Comparison of ENCODE assay signal across 14 mouse cellular contexts in genomic region chr1:124032677-124033076, GRCm38 (mm10). TPM values are rescaled to one million over a fixed set of nuclear protein-coding genes. Genes with fewer than 3 reads are reported as not detected.
"Had no signal": no experiment of that assay in that cellular context is flagged by ENCODE, and none has a peak within 500 bp of the region (broad histone marks: within the 10 kb centered on the region; RNA-seq: fewer than 3 reads in every experiment).

No protein-coding gene starts in this region.

- H3K9me3 ChIP-seq: limb, embryonic 13.5 days; midbrain, embryonic 12.5 days; neural tube, embryonic 15.5 days had no signal

- H3K27me3 ChIP-seq: limb, embryonic 13.5 days; midbrain, embryonic 12.5 days; neural tube, embryonic 15.5 days had no signal

- H3K4me1 ChIP-seq: limb, embryonic 13.5 days; midbrain, embryonic 12.5 days; neural tube, embryonic 15.5 days had no signal

- H3K9ac ChIP-seq: limb, embryonic 13.5 days; liver, embryonic 14.5 days; midbrain, embryonic 12.5 days; neural tube, embryonic 15.5 days had no signal

- DNase-seq: kidney, postnatal 10 days; kidney, postnatal 4 days; layer of hippocampus, postnatal 36 days; left cerebral cortex, postnatal 4 days; lung, adult 18-20 months; thymus, adult 2 months; thymus, postnatal 25 days had no signal

- H3K4me2 ChIP-seq: limb, embryonic 13.5 days; midbrain, embryonic 12.5 days; neural tube, embryonic 15.5 days had no signal

- H3K4me3 ChIP-seq: limb, embryonic 13.5 days; midbrain, embryonic 12.5 days; myocyte; neural tube, embryonic 15.5 days had no signal

- H3K36me3 ChIP-seq: limb, embryonic 13.5 days; midbrain, embryonic 12.5 days; neural tube, embryonic 15.5 days had no signal

- H3K27ac ChIP-seq: limb, embryonic 13.5 days; liver, embryonic 14.5 days; midbrain, embryonic 12.5 days; neural tube, embryonic 15.5 days had no signal

RNA-seq across cellular contexts. Expression of gene Dpp10, which starts 12.7 kb away (rescaled TPM):
- total RNA-seq: liver, adult 2 months; megakaryocyte-erythroid progenitor cell, adult 5-6 weeks had no signal
- polyA plus RNA-seq: liver, adult 2 months; liver, embryonic 14.5 days; myocyte had no signal
